Mouse (Mus musculus): ENCODE data around the gene Il12rb1.

- TF ChIP-seq CTCF (IDR thresholded peaks at IDR 0.05) (no peak), POLR2A (IDR thresholded peaks at IDR 0.05; ENCODE audit: insufficient read depth, low read depth, low read length) (no peak), EP300 (IDR thresholded peaks at IDR 0.05; ENCODE audit: insufficient read depth, low read depth, low read length) (no peak)
Measured at GRCm38 (mm10) chr8:70843214-70843773, 35.0 kb downstream of the Il12rb1 start.
